Mouse (Mus musculus): Measurements from ENCODE around the gene Ugt3a1. TPM values are rescaled to one million over a fixed set of nuclear protein-coding genes. Genes with fewer than 3 reads are reported as not detected.
"Not testable (repeated sequence)": the region's sequence is repeated elsewhere in the genome, so short reads cannot be mapped to it uniquely, and the experiment has no call there.

Ugt3a1 gene
- polyA plus RNA-seq (2014; fragmentation: Nextera tagmentation; extraction: Ambion mirVana) = not detected in 2 replicates

DNA sequence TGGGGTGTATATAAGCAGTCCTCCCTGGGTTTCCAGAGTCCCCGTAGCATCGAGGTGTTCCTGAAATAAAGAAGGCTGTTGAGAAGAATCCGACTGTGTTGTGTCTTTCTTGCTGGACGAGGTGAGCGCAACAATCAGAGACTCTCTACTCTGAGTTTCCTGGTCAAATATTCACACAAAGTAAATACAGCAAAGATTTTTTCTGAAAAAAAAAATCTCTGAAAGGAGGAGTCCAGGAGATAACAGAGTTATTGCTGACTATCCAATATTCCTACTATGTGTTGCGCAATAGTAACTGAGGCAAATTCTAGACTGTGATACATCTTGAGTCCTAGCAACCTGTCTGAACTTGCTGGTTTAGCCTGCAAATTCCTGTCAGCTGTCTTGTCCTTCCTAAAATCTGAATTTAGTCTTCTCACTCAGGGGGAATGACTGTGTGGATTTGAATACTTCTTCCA, at the start of gene Ugt3a1:
Gene Ugt3a1, plus strand, starts transcription at position 51 of the 458 bp plus-strand sequence.
- H3K36me3 ChIP-seq (ENCODE audit: control insufficient read depth, insufficient read depth, low read length) = no peaks in the 10 kb centered on the region
- no peak within 1 kb of the TSS for H3K4me3 ChIP-seq (ENCODE audit: low read depth, low read length)
- no peaks in the 10 kb centered on the region for H3K4me1 ChIP-seq (replicated peaks; ENCODE audit: control insufficient read depth, insufficient read depth, low read length)
- WGBS = 92% methylated on average over 6 of the region's 6 CpGs
- no peak within 1 kb of the TSS for H3K4me2 ChIP-seq (ENCODE audit: low read depth, low read length, severe bottlenecking)
- DNase-seq (ENCODE audit: low spot score) (no peak), ATAC-seq (replicated peaks; ENCODE audit: low FRiP score) (no peak)
- no peaks in the 10 kb centered on the region for H3K9me3 ChIP-seq (ENCODE audit: control insufficient read depth, low read length)
- H3K9ac ChIP-seq (ENCODE audit: low read length) = no peak within 1 kb of the TSS
- no peak within 1 kb of the TSS for H3K27ac ChIP-seq (ENCODE audit: low read depth, low read length)
- H3K27me3 ChIP-seq (ENCODE audit: control insufficient read depth, insufficient read depth, low read length) = no peaks in the 10 kb centered on the region

DNA sequence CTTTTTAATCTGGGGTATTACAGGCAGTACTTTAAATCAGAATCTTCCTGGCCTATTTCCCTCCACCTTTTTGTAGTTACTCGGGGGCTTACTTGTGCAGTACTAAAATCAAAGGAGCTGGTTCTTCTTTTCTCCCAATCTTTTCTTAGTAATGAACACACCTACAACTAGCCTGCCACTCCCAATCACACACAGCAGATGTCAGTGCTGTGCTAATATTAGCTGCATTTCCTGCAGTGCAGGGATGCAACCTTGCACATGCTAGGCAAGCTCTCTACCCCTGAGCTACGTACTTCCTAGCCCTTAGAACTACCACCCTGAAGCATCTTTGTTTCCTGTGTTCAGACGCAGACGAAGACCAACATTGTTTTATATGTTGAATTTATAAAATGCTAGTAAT, 45.8 kb upstream of the Ugt3a1 start:
- not testable (repeated sequence) for DNase-seq (ENCODE audit: low spot score); H3K4me1 ChIP-seq (replicated peaks; ENCODE audit: control insufficient read depth, insufficient read depth, low read length); H3K9ac ChIP-seq (ENCODE audit: low read length); H3K27me3 ChIP-seq (ENCODE audit: control insufficient read depth, insufficient read depth, low read length); H3K4me2 ChIP-seq (ENCODE audit: low read depth, low read length, severe bottlenecking); H3K36me3 ChIP-seq (ENCODE audit: control insufficient read depth, insufficient read depth, low read length); H3K4me3 ChIP-seq (ENCODE audit: low read depth, low read length); H3K9me3 ChIP-seq (ENCODE audit: control insufficient read depth, low read length); ATAC-seq (replicated peaks; ENCODE audit: low FRiP score); H3K27ac ChIP-seq (ENCODE audit: low read depth, low read length)
- WGBS = 81% methylated on average over 4 of the region's 4 CpGs

DNA sequence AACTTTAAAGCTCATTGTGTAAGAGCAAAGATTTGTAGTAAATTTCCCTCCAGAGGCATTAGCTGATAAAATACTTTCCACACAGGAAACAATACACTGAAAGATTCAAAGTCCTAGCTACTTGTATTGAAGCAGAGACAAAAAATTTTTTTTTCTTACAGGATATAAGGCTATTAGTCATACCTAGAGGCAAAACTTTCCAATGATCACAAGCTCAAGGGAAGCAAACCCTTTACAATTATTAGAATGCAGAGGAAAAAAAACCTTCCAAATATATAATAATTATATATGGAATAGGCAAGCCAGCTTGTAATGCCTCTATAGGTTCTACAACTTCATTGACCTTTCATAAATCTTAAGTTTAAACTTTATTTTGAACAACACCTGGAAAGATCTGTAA, 30.3 kb upstream of the Ugt3a1 start:
- Histone ChIP-seq H3K9ac (ENCODE audit: low read length) (no peak overlapping the region), H3K27ac (ENCODE audit: low read depth, low read length) (no peak overlapping the region), H3K4me3 (ENCODE audit: low read depth, low read length) (no peak overlapping the region), H3K9me3 (ENCODE audit: control insufficient read depth, low read length) (no peaks in the 10 kb centered on the region), H3K36me3 (ENCODE audit: control insufficient read depth, insufficient read depth, low read length) (no peaks in the 10 kb centered on the region), H3K4me1 (replicated peaks; ENCODE audit: control insufficient read depth, insufficient read depth, low read length) (no peaks in the 10 kb centered on the region), H3K4me2 (ENCODE audit: low read depth, low read length, severe bottlenecking) (no peak overlapping the region), H3K27me3 (ENCODE audit: control insufficient read depth, insufficient read depth, low read length) (no peaks in the 10 kb centered on the region)
- DNase-seq (ENCODE audit: low spot score) = no peak
- no peak for ATAC-seq (replicated peaks; ENCODE audit: low FRiP score)

GRCm38 (mm10) chr15:9252891-9253290, 23.8 kb upstream of the Ugt3a1 start:
- no peak overlapping the region for H3K4me3 ChIP-seq (ENCODE audit: low read depth, low read length)
- ATAC-seq (replicated peaks; ENCODE audit: low FRiP score) = no peak
- WGBS = 93% methylated on average over 3 of the region's 3 CpGs

DNA sequence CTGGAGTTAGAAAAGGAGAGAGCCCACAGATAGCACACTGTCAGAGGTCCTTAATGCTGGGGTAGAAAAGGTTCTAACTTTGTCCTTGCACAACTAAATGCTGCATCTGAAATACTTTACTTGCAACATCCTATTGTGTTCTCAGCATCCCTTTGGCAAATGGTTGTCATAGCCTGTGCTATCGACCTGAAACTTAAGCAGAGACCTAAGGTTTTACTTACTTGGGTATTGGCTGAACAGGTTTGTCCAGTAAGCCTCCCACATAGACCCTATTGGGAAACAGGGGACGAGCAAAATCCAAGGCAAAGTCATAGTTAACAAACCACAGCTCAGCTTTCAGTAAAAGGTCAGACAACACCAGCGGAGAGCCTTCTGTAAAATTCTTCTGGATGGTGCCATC, 16.1 kb upstream of the Ugt3a1 start:
- DNase-seq (ENCODE audit: low spot score) (no peak), ATAC-seq (replicated peaks; ENCODE audit: low FRiP score) (no peak)
- Histone ChIP-seq H3K36me3 (ENCODE audit: control insufficient read depth, insufficient read depth, low read length) (no peaks in the 10 kb centered on the region), H3K4me3 (ENCODE audit: low read depth, low read length) (no peak overlapping the region), H3K4me1 (replicated peaks; ENCODE audit: control insufficient read depth, insufficient read depth, low read length) (no peaks in the 10 kb centered on the region), H3K27me3 (ENCODE audit: control insufficient read depth, insufficient read depth, low read length) (no peaks in the 10 kb centered on the region), H3K9me3 (ENCODE audit: control insufficient read depth, low read length) (no peaks in the 10 kb centered on the region), H3K9ac (ENCODE audit: low read length) (no peak overlapping the region), H3K27ac (ENCODE audit: low read depth, low read length) (no peak overlapping the region), H3K4me2 (ENCODE audit: low read depth, low read length, severe bottlenecking) (no peak overlapping the region)
- WGBS = 83% methylated on average over 3 of the region's 3 CpGs

More at GRCm38 (mm10) chr15:9252891-9253290, 23.8 kb upstream of the Ugt3a1 start:
- Histone ChIP-seq H3K36me3 (ENCODE audit: control insufficient read depth, insufficient read depth, low read length) (no peaks in the 10 kb centered on the region), H3K9me3 (ENCODE audit: control insufficient read depth, low read length) (no peaks in the 10 kb centered on the region), H3K4me1 (replicated peaks; ENCODE audit: control insufficient read depth, insufficient read depth, low read length) (no peaks in the 10 kb centered on the region), H3K4me2 (ENCODE audit: low read depth, low read length, severe bottlenecking) (no peak overlapping the region), H3K27me3 (ENCODE audit: control insufficient read depth, insufficient read depth, low read length) (no peaks in the 10 kb centered on the region), H3K27ac (ENCODE audit: low read depth, low read length) (no peak overlapping the region), H3K9ac (ENCODE audit: low read length) (no peak overlapping the region)
- DNase-seq (ENCODE audit: low spot score) = no peak

DNA sequence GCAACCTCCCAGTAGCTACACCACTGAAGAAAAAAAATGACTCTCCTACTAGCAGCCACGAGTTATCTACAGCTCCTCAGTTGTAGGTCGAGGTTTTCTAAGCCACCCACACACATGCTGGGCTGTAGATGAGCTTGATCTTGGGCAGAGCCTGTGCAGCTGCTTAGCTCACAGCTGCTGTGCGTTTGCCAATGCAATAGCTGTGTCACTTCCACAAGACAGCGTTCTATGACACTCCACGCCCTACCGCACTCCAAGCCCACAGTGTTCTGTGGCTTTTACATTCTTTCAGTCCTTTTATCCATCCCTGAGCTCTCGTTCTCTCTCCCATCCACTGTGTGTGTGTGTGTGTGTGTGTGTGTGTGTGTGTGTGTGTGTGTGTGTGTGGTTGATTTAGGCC, 4.8 kb upstream of the Ugt3a1 start:
- Histone ChIP-seq H3K9ac (ENCODE audit: low read length) (no peak overlapping the region), H3K9me3 (ENCODE audit: control insufficient read depth, low read length) (no peaks in the 10 kb centered on the region), H3K36me3 (ENCODE audit: control insufficient read depth, insufficient read depth, low read length) (no peaks in the 10 kb centered on the region), H3K27ac (ENCODE audit: low read depth, low read length) (no peak overlapping the region), H3K4me3 (ENCODE audit: low read depth, low read length) (no peak overlapping the region), H3K4me1 (replicated peaks; ENCODE audit: control insufficient read depth, insufficient read depth, low read length) (no peaks in the 10 kb centered on the region), H3K27me3 (ENCODE audit: control insufficient read depth, insufficient read depth, low read length) (no peaks in the 10 kb centered on the region), H3K4me2 (ENCODE audit: low read depth, low read length, severe bottlenecking) (no peak overlapping the region)
- WGBS = 82% methylated on average over 7 of the region's 7 CpGs
- ATAC-seq (replicated peaks; ENCODE audit: low FRiP score) (no peak), DNase-seq (ENCODE audit: low spot score) (no peak)

GRCm38 (mm10) chr15:9279026-9279425, 2.3 kb downstream of the Ugt3a1 start:
- Histone ChIP-seq H3K9ac (ENCODE audit: low read length) (no peak overlapping the region), H3K27me3 (ENCODE audit: control insufficient read depth, insufficient read depth, low read length) (no peaks in the 10 kb centered on the region), H3K4me2 (ENCODE audit: low read depth, low read length, severe bottlenecking) (no peak overlapping the region), H3K9me3 (ENCODE audit: control insufficient read depth, low read length) (no peaks in the 10 kb centered on the region), H3K27ac (ENCODE audit: low read depth, low read length) (no peak overlapping the region), H3K36me3 (ENCODE audit: control insufficient read depth, insufficient read depth, low read length) (no peaks in the 10 kb centered on the region), H3K4me3 (ENCODE audit: low read depth, low read length) (no peak overlapping the region), H3K4me1 (replicated peaks; ENCODE audit: control insufficient read depth, insufficient read depth, low read length) (no peaks in the 10 kb centered on the region)
- DNase-seq (ENCODE audit: low spot score) = no peak
- ATAC-seq (replicated peaks; ENCODE audit: low FRiP score) = no peak
- 82% methylated on average over 3 of the region's 3 CpGs for WGBS

GRCm38 (mm10) chr15:9279596-9279995, 2.9 kb downstream of the Ugt3a1 start:
- Histone ChIP-seq H3K27ac (ENCODE audit: low read depth, low read length) (no peak overlapping the region), H3K4me2 (ENCODE audit: low read depth, low read length, severe bottlenecking) (no peak overlapping the region), H3K9ac (ENCODE audit: low read length) (no peak overlapping the region), H3K4me3 (ENCODE audit: low read depth, low read length) (no peak overlapping the region), H3K36me3 (ENCODE audit: control insufficient read depth, insufficient read depth, low read length) (no peaks in the 10 kb centered on the region), H3K27me3 (ENCODE audit: control insufficient read depth, insufficient read depth, low read length) (no peaks in the 10 kb centered on the region), H3K4me1 (replicated peaks; ENCODE audit: control insufficient read depth, insufficient read depth, low read length) (no peaks in the 10 kb centered on the region), H3K9me3 (ENCODE audit: control insufficient read depth, low read length) (no peaks in the 10 kb centered on the region)
- 87% methylated on average over 3 of the region's 3 CpGs for WGBS
- DNase-seq (ENCODE audit: low spot score) (no peak), ATAC-seq (replicated peaks; ENCODE audit: low FRiP score) (no peak)

GRCm38 (mm10) chr15:9283165-9283564, 6.5 kb downstream of the Ugt3a1 start:
- ATAC-seq (replicated peaks; ENCODE audit: low FRiP score) (no peak), DNase-seq (ENCODE audit: low spot score) (no peak)

More at GRCm38 (mm10) chr15:9283165-9283564, 6.5 kb downstream of the Ugt3a1 start:
- 89% methylated on average over 2 of the region's 2 CpGs for WGBS
- Histone ChIP-seq H3K4me1 (replicated peaks; ENCODE audit: control insufficient read depth, insufficient read depth, low read length) (no peaks in the 10 kb centered on the region), H3K9ac (ENCODE audit: low read length) (no peak overlapping the region), H3K4me3 (ENCODE audit: low read depth, low read length) (no peak overlapping the region), H3K27ac (ENCODE audit: low read depth, low read length) (no peak overlapping the region), H3K4me2 (ENCODE audit: low read depth, low read length, severe bottlenecking) (no peak overlapping the region), H3K27me3 (ENCODE audit: control insufficient read depth, insufficient read depth, low read length) (no peaks in the 10 kb centered on the region), H3K9me3 (ENCODE audit: control insufficient read depth, low read length) (no peaks in the 10 kb centered on the region), H3K36me3 (ENCODE audit: control insufficient read depth, insufficient read depth, low read length) (no peaks in the 10 kb centered on the region)
